Mouse (Mus musculus): ENCODE measurements around the gene Pcdh15.

The Pcdh15 gene

GRCm38 (mm10) chr10:73821657-73822583 lies 722.8 kb downstream of the Pcdh15 start:
- DNase-seq (ENCODE audit: low read depth, low spot score): peak; percentile 30

- DNase-seq (ENCODE audit: low read depth, low spot score): no peak
These were observed 724.1 kb downstream of the Pcdh15 start for GRCm38 (mm10) chr10:73823214-73823613.

GRCm38 (mm10) chr10:73826354-73826753 lies 727.2 kb downstream of the Pcdh15 start:
- peak; percentile 8 for DNase-seq (ENCODE audit: low read depth, low spot score)

GRCm38 (mm10) chr10:73828781-73829180 lies 729.6 kb downstream of the Pcdh15 start:
- no peak for DNase-seq (ENCODE audit: low read depth, low spot score)

GRCm38 (mm10) chr10:73844998-73845397 lies 745.9 kb downstream of the Pcdh15 start:
- no peak for DNase-seq (ENCODE audit: low read depth, low spot score)

GRCm38 (mm10) chr10:73862181-73862580 lies 763.0 kb downstream of the Pcdh15 start:
- DNase-seq (ENCODE audit: low read depth, low spot score): no peak

GRCm38 (mm10) chr10:73878055-73878728 lies 779.0 kb downstream of the Pcdh15 start:
- peak; percentile 1 for DNase-seq (ENCODE audit: low read depth, low spot score)

- DNase-seq (ENCODE audit: low read depth, low spot score): peak; percentile 17
These were observed 779.6 kb downstream of the Pcdh15 start for GRCm38 (mm10) chr10:73878729-73879067.

GRCm38 (mm10) chr10:73887771-73888170 lies 788.6 kb downstream of the Pcdh15 start:
- DNase-seq (ENCODE audit: low read depth, low spot score): no peak

GRCm38 (mm10) chr10:73892251-73892650 lies 793.1 kb downstream of the Pcdh15 start:
- no peak for DNase-seq (ENCODE audit: low read depth, low spot score)

GRCm38 (mm10) chr10:73896086-73896607 lies 797.0 kb downstream of the Pcdh15 start:
- DNase-seq (ENCODE audit: low read depth, low spot score): no peak

- no peak for DNase-seq (ENCODE audit: low read depth, low spot score)
These were observed 800.0 kb downstream of the Pcdh15 start for GRCm38 (mm10) chr10:73899165-73899564.

- DNase-seq (ENCODE audit: low read depth, low spot score): no peak
These were observed 808.5 kb downstream of the Pcdh15 start for GRCm38 (mm10) chr10:73907626-73908025.

- no peak for DNase-seq (ENCODE audit: low read depth, low spot score)
These were observed 809.4 kb downstream of the Pcdh15 start for GRCm38 (mm10) chr10:73908568-73908967.

GRCm38 (mm10) chr10:73915170-73915569 lies 816.0 kb downstream of the Pcdh15 start:
- DNase-seq (ENCODE audit: low read depth, low spot score): no peak

- peak; percentile 6 for DNase-seq (ENCODE audit: low read depth, low spot score)
These were observed 822.4 kb downstream of the Pcdh15 start for GRCm38 (mm10) chr10:73921579-73921978.

GRCm38 (mm10) chr10:73928672-73929071 lies 829.5 kb downstream of the Pcdh15 start:
- DNase-seq (ENCODE audit: low read depth, low spot score): no peak

- DNase-seq (ENCODE audit: low read depth, low spot score): no peak
These were observed 830.6 kb downstream of the Pcdh15 start for GRCm38 (mm10) chr10:73929718-73930117.

GRCm38 (mm10) chr10:73931185-73931584 lies 832.0 kb downstream of the Pcdh15 start:
- DNase-seq (ENCODE audit: low read depth, low spot score): peak; percentile 6

GRCm38 (mm10) chr10:73931996-73932679 lies 833.0 kb downstream of the Pcdh15 start:
- no peak for DNase-seq (ENCODE audit: low read depth, low spot score)

- DNase-seq (ENCODE audit: low read depth, low spot score): no peak
These were observed 837.0 kb downstream of the Pcdh15 start for GRCm38 (mm10) chr10:73936121-73936520.

- DNase-seq (ENCODE audit: low read depth, low spot score): no peak
These were observed 839.8 kb downstream of the Pcdh15 start for GRCm38 (mm10) chr10:73938989-73939388.

Data from mesoderm, embryonic 11.5 days (tissue).